ENCODE assay signal across 8 mouse cellular contexts in genomic region chr16:84703129-84703768, GRCm38 (mm10). TPM values are rescaled to one million over a fixed set of nuclear protein-coding genes. Genes with fewer than 3 reads are reported as not detected.
DNase-seq lines count a peak whose midpoint lies in the region; ATAC-seq and TF ChIP-seq lines count a peak whose summit lies in the region.

No protein-coding gene starts in this region.

- no peak overlapping the region for H3K27ac ChIP-seq in ES-E14 (ENCODE audit: insufficient read depth, low read depth, low read length, poor library complexity, severe bottlenecking)
- no peak overlapping the region for H3K27ac ChIP-seq in intestine, postnatal 0 days (ENCODE audit: low read depth, low read length)
- H3K27ac ChIP-seq in lung, embryonic 14.5 days (ENCODE audit: low read depth), result no peak overlapping the region

- no peaks in the 10 kb centered on the region for H3K36me3 ChIP-seq in ES-E14 (ENCODE audit: control insufficient read depth, insufficient read depth, low read length, poor library complexity, severe bottlenecking)
- H3K36me3 ChIP-seq in intestine, postnatal 0 days (ENCODE audit: control insufficient read depth, insufficient read depth), result no peaks in the 10 kb centered on the region
- H3K36me3 ChIP-seq in lung, embryonic 14.5 days (ENCODE audit: insufficient read depth), result no peaks in the 10 kb centered on the region

- H3K4me3 ChIP-seq in ES-E14 (ENCODE audit: insufficient read depth in 1 of 2, low read depth in 1 of 2, low read length in 2 of 2, poor library complexity in 1 of 2, severe bottlenecking in 1 of 2), result peak overlapping the region; percentile 67 to 72
- peak overlapping the region; percentile 58 for H3K4me3 ChIP-seq in intestine, postnatal 0 days (ENCODE audit: low read depth, low read length)
- H3K4me3 ChIP-seq in lung, embryonic 14.5 days (ENCODE audit: low read depth, low read length), result peak overlapping the region; percentile 51

- H3K9ac ChIP-seq in ES-E14 (ENCODE audit: insufficient read depth, low read depth, low read length, poor library complexity, severe bottlenecking), result peak overlapping the region; percentile 64
- H3K9ac ChIP-seq in intestine, postnatal 0 days (ENCODE audit: low read depth, low read length), result peak overlapping the region; percentile 48; the same call in 1 of the 2 replicates
- H3K9ac ChIP-seq in lung, embryonic 14.5 days, result peak overlapping the region; percentile 43

- 1% methylated on average over 50 of the region's 55 CpGs for WGBS in intestine, postnatal 0 days
- WGBS in lung, embryonic 14.5 days, result under 1% methylated on average over 55 of the region's 55 CpGs

- H3K9me3 ChIP-seq in ES-E14 (ENCODE audit: control insufficient read depth, insufficient read depth, low read depth, low read length), result no peaks in the 10 kb centered on the region
- H3K9me3 ChIP-seq in intestine, postnatal 0 days (ENCODE audit: control insufficient read depth), result no peaks in the 10 kb centered on the region
- H3K9me3 ChIP-seq in lung, embryonic 14.5 days (ENCODE audit: low read depth, low read length), result no peaks in the 10 kb centered on the region

- H3K4me2 ChIP-seq in intestine, postnatal 0 days (replicated peaks; ENCODE audit: low read depth), result peak overlapping the region; percentile 83
- peak overlapping the region; percentile 98 for H3K4me2 ChIP-seq in lung, embryonic 14.5 days

- no peak for TF ChIP-seq POLR2A in brain, embryonic 14.5 days (IDR thresholded peaks at IDR 0.05; ENCODE audit: borderline replicate concordance, extremely low read depth, insufficient read depth, insufficient read length, poor library complexity, severe bottlenecking)

- in situ Hi-C loops in ES-E14 (cut with MboI; ENCODE audit: low sequenced_read_pairs in 2 of 2, unreplicated experiment in 2 of 2), result no loop called here

- peak; percentile 61 for ATAC-seq in intestine, postnatal 0 days
- ATAC-seq in lung, embryonic 14.5 days (ENCODE audit: insufficient read depth), result peak; percentile 82
- ATAC-seq in neutrophil, adult 5-6 weeks (ENCODE audit: extremely low read depth, insufficient number of reproducible peaks, low FRiP score, poor library complexity, severe bottlenecking), result peak; percentile 57

- H3K4me1 ChIP-seq in ES-E14 (ENCODE audit: control insufficient read depth in 2 of 2, insufficient read depth in 2 of 2, low read length in 2 of 2, poor library complexity in 1 of 2), result no peaks in the 10 kb centered on the region
- no peaks in the 10 kb centered on the region for H3K4me1 ChIP-seq in intestine, postnatal 0 days (replicated peaks; ENCODE audit: control insufficient read depth, insufficient read depth, low read length)
- H3K4me1 ChIP-seq in lung, embryonic 14.5 days (ENCODE audit: insufficient read depth), result no peaks in the 10 kb centered on the region

- TF ChIP-seq CTCF in brain, embryonic 14.5 days (IDR thresholded peaks at IDR 0.05; ENCODE audit: borderline replicate concordance, extremely low read depth, insufficient read depth, insufficient read length), result no peak
- TF ChIP-seq CTCF in intestine, postnatal 0 days (IDR thresholded peaks at IDR 0.05; ENCODE audit: low read depth), result no peak
- no peak for TF ChIP-seq CTCF in lung, embryonic 14.5 days (IDR thresholded peaks at IDR 0.05; ENCODE audit: low read depth)

- peaks cover 13% of the 10 kb centered on the region for H3K27me3 ChIP-seq in intestine, postnatal 0 days (replicated peaks; ENCODE audit: control insufficient read depth, insufficient read depth, low read length)
- peaks cover 9% of the 10 kb centered on the region; the same call in 1 of the 2 replicates for H3K27me3 ChIP-seq in lung, embryonic 14.5 days (ENCODE audit: insufficient read depth, low read length)

- peak; percentile 16 for DNase-seq in ES-E14 (ENCODE audit: low read depth, low spot score)
- peak; percentile 41 for DNase-seq in brain, embryonic 14.5 days (ENCODE audit: low read depth)
- peak; percentile 27 to 50 for DNase-seq in gastrocnemius, postnatal 4 days (ENCODE audit: low spot score in 2 of 2)
- peak; percentile 68 for DNase-seq in lung, embryonic 14.5 days
- DNase-seq in thymus, postnatal 4 days, result peak; percentile 82
- no peak for DNase-seq in layer of hippocampus, adult 11-12 months (ENCODE audit: low spot score)

TF ChIP-seq in ES-E14, 5 proteins besides CTCF, POLR2A, EP300 and RAD21:
- TF ChIP-seq MAFK (IDR thresholded peaks at IDR 0.05; ENCODE audit: insufficient read depth, low read depth, low read length) (no peak), ZNF384 (IDR thresholded peaks at IDR 0.05; ENCODE audit: low read depth, low read length) (no peak), HCFC1 (IDR thresholded peaks at IDR 0.05; ENCODE audit: borderline replicate concordance, insufficient read depth, low read length) (no peak), ZC3H11A (IDR thresholded peaks at IDR 0.05; ENCODE audit: borderline replicate concordance, low read depth, low read length) (no peak), CHD2 (IDR thresholded peaks at IDR 0.05; ENCODE audit: low read depth, low read length) (no peak)

RNA-seq across cellular contexts. Expression of gene Mrpl39, which starts 32.3 kb away (rescaled TPM):
- total RNA-seq in ES-E14 (2012; rRNA removed), result 56.4 and 66.3 TPM in 2 replicates
- polyA plus RNA-seq in brain, embryonic 14.5 days (2012; rRNA removed), result 26.4 and 27.2 TPM in 2 replicates
- total RNA-seq in gastrocnemius, postnatal 4 days (2021), result 10 to 100 TPM; 26.7 to 30.2 TPM
- 24.1 and 25.6 TPM in 2 replicates for polyA plus RNA-seq in intestine, postnatal 0 days (2015; fragmentation: Nextera tagmentation; extraction: Ambion mirVana)
- 47.7 and 49.8 TPM in 2 replicates for polyA plus RNA-seq in lung, embryonic 14.5 days (2014; fragmentation: Nextera tagmentation; extraction: Ambion mirVana)
- total RNA-seq in neutrophil, adult 5-6 weeks (2017), result 27.2 and 33.5 TPM in 2 replicates
